Mouse (Mus musculus): Measurements from ENCODE around the gene Btn2a2. TPM values are rescaled to one million over a fixed set of nuclear protein-coding genes. Genes with fewer than 3 reads are reported as not detected.

The Btn2a2 gene
- polyA plus RNA-seq, 1 experiment, result 0.09 TPM

GRCm38 (mm10) chr13:23453926-23454325 lies 34.7 kb downstream of the Btn2a2 start:
- no peak for DNase-seq (ENCODE audit: low read depth, low spot score)
- WGBS, result under 1% methylated on average over 9 of the region's 9 CpGs

- under 1% methylated on average over 25 of the region's 25 CpGs for WGBS
- DNase-seq (ENCODE audit: low read depth, low spot score), result no peak
Measured at GRCm38 (mm10) chr13:23453362-23453862, 35.2 kb downstream of the Btn2a2 start.

- under 1% methylated on average over 15 of the region's 15 CpGs for WGBS
- no peak for DNase-seq (ENCODE audit: low read depth, low spot score)
Measured at GRCm38 (mm10) chr13:23450398-23450797, 38.3 kb downstream of the Btn2a2 start.

GRCm38 (mm10) chr13:23449235-23450095 lies 39.2 kb downstream of the Btn2a2 start:
- no peak for DNase-seq (ENCODE audit: low read depth, low spot score)
- under 1% methylated on average over 24 of the region's 24 CpGs for WGBS

GRCm38 (mm10) chr13:23448758-23449157 lies 39.9 kb downstream of the Btn2a2 start:
- whole genome bisulfite sequencing, result 72% methylated on average over 3 of the region's 3 CpGs
- DNase-seq (ENCODE audit: low read depth, low spot score), result no peak

GRCm38 (mm10) chr13:23446498-23446952 lies 42.1 kb downstream of the Btn2a2 start:
- DNase-seq (ENCODE audit: low read depth, low spot score), result no peak
- WGBS, result 1% methylated on average over 16 of the region's 16 CpGs

GRCm38 (mm10) chr13:23445561-23446320 lies 42.9 kb downstream of the Btn2a2 start:
- under 1% methylated on average over 55 of the region's 55 CpGs for WGBS
- DNase-seq (ENCODE audit: low read depth, low spot score), result no peak

- 4% methylated on average over 10 of the region's 10 CpGs for WGBS
- DNase-seq (ENCODE audit: low read depth, low spot score), result no peak
Measured at GRCm38 (mm10) chr13:23445156-23445555, 43.5 kb downstream of the Btn2a2 start.

- 60% methylated on average over 5 of the region's 5 CpGs for WGBS
- no peak for DNase-seq (ENCODE audit: low read depth, low spot score)
Measured at GRCm38 (mm10) chr13:23444451-23444850, 44.2 kb downstream of the Btn2a2 start.

GRCm38 (mm10) chr13:23439901-23440300 lies 48.8 kb downstream of the Btn2a2 start:
- 86% methylated on average over 10 of the region's 10 CpGs for WGBS
- no peak for DNase-seq (ENCODE audit: low read depth, low spot score)

- WGBS, result under 1% methylated on average over 7 of the region's 7 CpGs
- DNase-seq (ENCODE audit: low read depth, low spot score), result no peak
Measured at GRCm38 (mm10) chr13:23438521-23438920, 50.1 kb downstream of the Btn2a2 start.

GRCm38 (mm10) chr13:23437908-23438307 lies 50.7 kb downstream of the Btn2a2 start:
- DNase-seq (ENCODE audit: low read depth, low spot score), result no peak
- WGBS, result under 1% methylated on average over 17 of the region's 17 CpGs

GRCm38 (mm10) chr13:23436861-23437822 lies 51.5 kb downstream of the Btn2a2 start:
- no peak for DNase-seq (ENCODE audit: low read depth, low spot score)
- under 1% methylated on average over 32 of the region's 32 CpGs for WGBS

GRCm38 (mm10) chr13:23436231-23436661 lies 52.4 kb downstream of the Btn2a2 start:
- 2% methylated on average over 11 of the region's 11 CpGs for WGBS
- no peak for DNase-seq (ENCODE audit: low read depth, low spot score)

GRCm38 (mm10) chr13:23435676-23436075 lies 53.0 kb downstream of the Btn2a2 start:
- WGBS, result 9% methylated on average over 12 of the region's 12 CpGs
- no peak for DNase-seq (ENCODE audit: low read depth, low spot score)

GRCm38 (mm10) chr13:23435241-23435640 lies 53.4 kb downstream of the Btn2a2 start:
- WGBS, result 45% methylated on average over 4 of the region's 4 CpGs
- DNase-seq (ENCODE audit: low read depth, low spot score), result no peak

GRCm38 (mm10) chr13:23434426-23434825 lies 54.2 kb downstream of the Btn2a2 start:
- no peak for DNase-seq (ENCODE audit: low read depth, low spot score)
- WGBS, result 33% methylated on average over 7 of the region's 7 CpGs

GRCm38 (mm10) chr13:23433801-23434200 lies 54.9 kb downstream of the Btn2a2 start:
- DNase-seq (ENCODE audit: low read depth, low spot score), result no peak
- WGBS, result 66% methylated on average over 5 of the region's 5 CpGs

GRCm38 (mm10) chr13:23433206-23433605 lies 55.5 kb downstream of the Btn2a2 start:
- DNase-seq (ENCODE audit: low read depth, low spot score), result no peak
- WGBS, result 7% methylated on average over 5 of the region's 5 CpGs
